Mouse (Mus musculus): ENCODE measurements around the gene Pus7l.
A peak's percentile ranks its signal among the peaks of the same experiment; 100 is the strongest.
"Not testable (repeated sequence)": the region's sequence is repeated elsewhere in the genome, so short reads cannot be mapped to it uniquely, and the experiment has no call there.

Pus7l gene

GRCm38 (mm10) chr15:94544052-94544636, 797 bp upstream of the Pus7l start:
- no peak for ATAC-seq (ENCODE audit: insufficient number of reproducible peaks, low FRiP score, low TSS enrichment)

- ATAC-seq (ENCODE audit: insufficient number of reproducible peaks, low FRiP score, low TSS enrichment), result peak; percentile 83
These were observed 559 bp downstream of the Pus7l start for GRCm38 (mm10) chr15:94542567-94543408.

- no peak for ATAC-seq (ENCODE audit: insufficient number of reproducible peaks, low FRiP score, low TSS enrichment)
These were observed 4.1 kb downstream of the Pus7l start for GRCm38 (mm10) chr15:94539296-94539695.

- ATAC-seq (ENCODE audit: insufficient number of reproducible peaks, low FRiP score, low TSS enrichment), result no peak
These were observed 7.8 kb downstream of the Pus7l start for GRCm38 (mm10) chr15:94535521-94535920.

GRCm38 (mm10) chr15:94532956-94533355, 10.4 kb downstream of the Pus7l start:
- ATAC-seq (ENCODE audit: insufficient number of reproducible peaks, low FRiP score, low TSS enrichment), result no peak

GRCm38 (mm10) chr15:94532306-94532705, 11.0 kb downstream of the Pus7l start:
- ATAC-seq (ENCODE audit: insufficient number of reproducible peaks, low FRiP score, low TSS enrichment), result no peak

GRCm38 (mm10) chr15:94530519-94530918, 12.8 kb downstream of the Pus7l start:
- no peak for ATAC-seq (ENCODE audit: insufficient number of reproducible peaks, low FRiP score, low TSS enrichment)

GRCm38 (mm10) chr15:94524956-94525355, 18.4 kb downstream of the Pus7l start:
- ATAC-seq (ENCODE audit: insufficient number of reproducible peaks, low FRiP score, low TSS enrichment), result no peak

GRCm38 (mm10) chr15:94523251-94523650, 20.1 kb downstream of the Pus7l start:
- ATAC-seq (ENCODE audit: insufficient number of reproducible peaks, low FRiP score, low TSS enrichment), result no peak

- no peak for ATAC-seq (ENCODE audit: insufficient number of reproducible peaks, low FRiP score, low TSS enrichment)
These were observed 22.4 kb downstream of the Pus7l start for GRCm38 (mm10) chr15:94520959-94521358.

GRCm38 (mm10) chr15:94520205-94520900, 23.0 kb downstream of the Pus7l start:
- no peak for ATAC-seq (ENCODE audit: insufficient number of reproducible peaks, low FRiP score, low TSS enrichment)

- no peak for ATAC-seq (ENCODE audit: insufficient number of reproducible peaks, low FRiP score, low TSS enrichment)
These were observed 25.3 kb downstream of the Pus7l start for GRCm38 (mm10) chr15:94517913-94518491.

- no peak for ATAC-seq (ENCODE audit: insufficient number of reproducible peaks, low FRiP score, low TSS enrichment)
These were observed 39.7 kb downstream of the Pus7l start for GRCm38 (mm10) chr15:94503451-94504215.

- ATAC-seq (ENCODE audit: insufficient number of reproducible peaks, low FRiP score, low TSS enrichment), result no peak
These were observed 44.1 kb downstream of the Pus7l start for GRCm38 (mm10) chr15:94499260-94499659.

GRCm38 (mm10) chr15:94495936-94496335, 47.4 kb downstream of the Pus7l start:
- no peak for ATAC-seq (ENCODE audit: insufficient number of reproducible peaks, low FRiP score, low TSS enrichment)

GRCm38 (mm10) chr15:94494445-94494844, 48.9 kb downstream of the Pus7l start:
- ATAC-seq (ENCODE audit: insufficient number of reproducible peaks, low FRiP score, low TSS enrichment), result no peak

GRCm38 (mm10) chr15:94489433-94489832, 53.9 kb downstream of the Pus7l start:
- ATAC-seq (ENCODE audit: insufficient number of reproducible peaks, low FRiP score, low TSS enrichment), result no peak

GRCm38 (mm10) chr15:94488028-94488427, 55.3 kb downstream of the Pus7l start:
- not testable (repeated sequence) for ATAC-seq (ENCODE audit: insufficient number of reproducible peaks, low FRiP score, low TSS enrichment)

- no peak for ATAC-seq (ENCODE audit: insufficient number of reproducible peaks, low FRiP score, low TSS enrichment)
These were observed 60.8 kb downstream of the Pus7l start for GRCm38 (mm10) chr15:94482555-94482954.

- ATAC-seq (ENCODE audit: insufficient number of reproducible peaks, low FRiP score, low TSS enrichment), result no peak
These were observed 62.6 kb downstream of the Pus7l start for GRCm38 (mm10) chr15:94480792-94481191.
